In the genomic region with DNA sequence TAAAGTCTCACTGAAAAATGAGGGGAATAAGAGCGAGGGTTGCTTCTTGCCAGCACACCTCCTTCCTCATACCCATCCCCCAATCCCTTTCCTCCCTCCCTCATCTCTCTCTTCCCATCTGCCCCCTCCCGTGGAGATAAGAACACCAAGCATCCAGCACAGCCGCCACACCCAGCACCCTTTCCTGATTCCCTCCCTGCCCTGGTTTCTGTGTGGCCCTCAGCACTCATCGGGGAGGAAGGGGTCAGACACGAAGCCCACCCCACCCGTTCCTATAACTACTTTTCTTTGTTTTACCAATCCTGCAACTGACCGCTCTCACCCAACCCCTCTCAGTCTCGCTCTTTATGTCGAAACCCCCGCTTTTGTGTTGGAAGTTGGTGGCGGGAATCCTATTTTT, we compare ENCODE assay signal across 8 mouse cellular contexts.
DNase-seq lines count a peak whose midpoint lies in the region; ATAC-seq lines count a peak whose summit lies in the region.
"Had no signal": no experiment of that assay in that cellular context is flagged by ENCODE, and none has a peak within 500 bp of the region (broad histone marks: within the 10 kb centered on the region; RNA-seq: fewer than 3 reads in every experiment).

No protein-coding gene starts in this region.

- DNase-seq in retina, postnatal 1 day, result peak; percentile 51
- DNase-seq in retina, embryonic 14.5 days (ENCODE audit: low spot score), result no peak
- DNase-seq in right cerebral cortex, postnatal 10 days (ENCODE audit: low spot score in 2 of 2), result no peak
- no peak for DNase-seq in kidney, postnatal 14 days
- no peak for DNase-seq in frontal cortex, postnatal 14 days (ENCODE audit: low spot score in 2 of 2)
- DNase-seq: right cerebral cortex, postnatal 4 days had no signal

- H3K9ac ChIP-seq in forebrain, embryonic 15.5 days (replicated peaks), result no peak overlapping the region
- H3K9ac ChIP-seq in limb, embryonic 12.5 days (replicated peaks), result no peak overlapping the region; the same call in 1 of the 2 replicates

- H3K4me3 ChIP-seq in forebrain, embryonic 15.5 days, result peak overlapping the region; percentile 11; the same call in 1 of the 2 replicates
- peak overlapping the region; percentile 0; the same call in 1 of the 2 replicates for H3K4me3 ChIP-seq in limb, embryonic 12.5 days (replicated peaks)

- no peak for ATAC-seq in forebrain, embryonic 15.5 days (replicated peaks)
- no peak for ATAC-seq in limb, embryonic 12.5 days (ENCODE audit: insufficient number of reproducible peaks, insufficient read depth, low FRiP score, low TSS enrichment, low read depth)

- H3K4me2 ChIP-seq in forebrain, embryonic 15.5 days (replicated peaks), result peak overlapping the region; percentile 31
- peak overlapping the region; percentile 44 for H3K4me2 ChIP-seq in limb, embryonic 12.5 days

- H3K4me1 ChIP-seq in forebrain, embryonic 15.5 days, result peaks cover 10% of the 10 kb centered on the region; the same call in 1 of the 2 replicates
- H3K4me1 ChIP-seq in limb, embryonic 12.5 days (replicated peaks), result peaks cover 14% of the 10 kb centered on the region

- WGBS in forebrain, embryonic 15.5 days, result 5% methylated on average over 11 of the region's 11 CpGs
- 19% methylated on average over 11 of the region's 11 CpGs for WGBS in limb, embryonic 12.5 days

- no peaks in the 10 kb centered on the region for H3K36me3 ChIP-seq in forebrain, embryonic 15.5 days
- no peaks in the 10 kb centered on the region for H3K36me3 ChIP-seq in limb, embryonic 12.5 days

- no peak overlapping the region for H3K27ac ChIP-seq in forebrain, embryonic 15.5 days (replicated peaks)
- H3K27ac ChIP-seq in limb, embryonic 12.5 days, result peak overlapping the region; percentile 66

- H3K9me3 ChIP-seq in forebrain, embryonic 15.5 days, result no peaks in the 10 kb centered on the region
- peaks cover 7% of the 10 kb centered on the region; the same call in 1 of the 2 replicates for H3K9me3 ChIP-seq in limb, embryonic 12.5 days

- H3K27me3 ChIP-seq in forebrain, embryonic 15.5 days, result no peaks in the 10 kb centered on the region
- no peaks in the 10 kb centered on the region for H3K27me3 ChIP-seq in limb, embryonic 12.5 days
